Mouse (Mus musculus): ENCODE measurements at regions not wholly inside any gene's neighbourhood (a gene's known extent, or its start where the extent isn't known, plus 50 kb on each side); places are given as distances from the start of the nearest gene placed in this dataset.
"Not testable (repeated sequence)": the region's sequence is repeated elsewhere in the genome, so short reads cannot be mapped to it uniquely, and the experiment has no call there.

DNA sequence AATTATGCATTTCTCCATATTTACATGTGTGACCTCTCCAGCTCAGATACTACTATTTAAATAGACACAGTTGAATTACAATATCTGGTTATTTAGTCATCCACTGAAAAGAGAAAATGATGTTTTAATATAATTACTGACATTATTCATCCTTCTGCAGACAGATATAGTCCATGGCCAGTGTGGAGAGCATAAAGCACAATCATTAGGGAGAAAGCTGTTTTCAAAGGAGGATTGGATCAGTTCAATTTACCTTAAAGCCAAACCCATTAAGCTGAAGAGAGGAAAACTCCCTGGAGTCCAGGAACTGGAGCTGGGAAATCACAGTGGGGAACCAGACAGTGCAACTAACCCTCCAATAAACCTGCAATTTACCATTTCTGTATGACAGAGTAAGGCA lies 339.8 kb upstream of the Rgs17 start:
- intact Hi-C loops (cut with DNase I) = no loop called here
- no peak for DNase-seq

DNA sequence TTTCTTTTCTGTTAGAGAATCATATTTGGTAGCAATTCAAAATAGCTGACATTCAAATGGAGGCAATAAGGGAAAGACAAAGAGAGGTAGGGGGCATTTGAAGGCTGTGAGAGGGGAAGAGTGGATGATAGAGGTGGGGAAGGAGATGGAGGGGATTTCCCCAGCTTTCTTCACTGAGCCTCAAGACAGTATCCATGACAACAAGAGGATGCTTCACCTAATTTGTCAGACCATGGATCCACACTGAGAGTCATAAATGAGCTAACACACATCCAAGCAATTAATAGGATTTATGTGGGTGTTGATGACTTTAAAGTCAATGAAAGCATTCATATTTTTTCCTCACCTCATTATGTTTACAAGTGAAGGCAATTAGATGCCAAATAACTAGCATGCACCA lies 343.5 kb upstream of the Rgs17 start:
- intact Hi-C loops (cut with DNase I) = no loop called here

DNA sequence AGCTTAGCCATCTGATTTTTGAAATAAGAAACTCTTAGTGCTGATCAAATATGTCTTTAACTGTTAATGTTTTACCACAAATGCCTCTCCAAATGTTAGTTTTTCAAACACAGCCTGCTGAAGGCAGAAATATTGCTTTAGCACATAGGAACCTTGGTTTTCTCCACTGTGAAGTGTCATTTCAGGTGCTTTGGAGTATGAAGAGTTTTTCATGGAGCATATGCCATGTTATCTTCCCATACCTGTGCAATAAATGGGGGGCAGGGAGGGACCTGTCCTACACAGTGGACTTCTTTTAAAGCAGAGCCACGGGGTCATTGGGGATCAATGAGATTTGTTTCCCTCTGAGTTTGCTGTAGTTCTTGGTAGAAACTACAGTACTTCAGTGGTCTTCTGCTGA lies 369.2 kb upstream of the Rgs17 start:
- intact Hi-C loops (cut with DNase I) = no loop called here
- no peak for DNase-seq

More for the DNA sequence above, 343.5 kb upstream of the Rgs17 start:
- DNase-seq = no peak

GRCm38 (mm10) chr10:6296621-6297020 lies 374.4 kb upstream of the Rgs17 start:
- DNase-seq = no peak
- intact Hi-C loops (cut with DNase I) = no loop called here

DNA sequence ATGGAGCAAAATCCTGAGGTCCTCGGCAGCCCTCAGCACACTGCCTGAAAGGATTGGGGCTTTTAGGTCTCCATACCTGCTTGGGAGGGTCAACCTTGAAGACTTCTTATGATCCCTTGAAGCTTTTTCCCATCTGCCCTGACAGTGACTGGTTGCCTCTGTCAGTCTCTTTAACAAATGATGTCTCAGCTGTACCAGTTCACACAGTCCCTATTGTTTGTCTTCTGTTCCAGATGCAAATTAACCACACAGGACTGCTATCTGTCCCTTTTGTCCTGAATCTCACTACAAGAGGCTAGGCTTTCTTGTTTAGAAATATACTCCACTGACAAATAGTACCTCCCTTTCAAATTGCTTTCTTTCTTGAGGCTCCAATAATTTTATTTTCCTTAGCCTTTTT lies 375.6 kb upstream of the Rgs17 start:
- intact Hi-C loops (cut with DNase I) = no loop called here
- DNase-seq = no peak

- intact Hi-C loops (cut with DNase I) = no loop called here
- no peak for DNase-seq
Observed at GRCm38 (mm10) chr10:6298682-6299081, 376.5 kb upstream of the Rgs17 start.

- intact Hi-C loops (cut with DNase I) = no loop called here
Observed at GRCm38 (mm10) chr10:6301514-6301913, 379.3 kb upstream of the Rgs17 start.

DNA sequence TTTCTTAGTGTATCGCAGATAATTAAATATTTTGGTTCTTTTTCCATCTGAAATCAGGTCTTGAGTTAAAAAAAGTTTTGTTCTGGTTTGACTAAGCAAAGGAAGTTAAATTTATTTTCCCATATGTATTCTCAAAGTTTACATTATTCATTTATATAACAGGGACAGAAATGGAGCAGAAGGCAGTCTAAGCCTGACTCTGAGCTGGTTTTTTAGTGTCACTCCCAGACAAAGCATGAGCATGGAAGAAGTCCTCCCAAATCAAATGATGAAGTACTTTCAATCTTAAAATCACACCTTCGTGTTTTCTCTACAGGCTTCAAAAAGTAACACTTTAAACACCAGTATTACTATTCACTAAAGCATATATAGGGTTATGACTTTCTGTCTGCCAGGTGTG lies 387.2 kb upstream of the Rgs17 start:
- intact Hi-C loops (cut with DNase I) = no loop called here
- no peak for DNase-seq

More at GRCm38 (mm10) chr10:6301514-6301913, 379.3 kb upstream of the Rgs17 start:
- DNase-seq = peak in 1 of 2 experiments; percentile 9

DNA sequence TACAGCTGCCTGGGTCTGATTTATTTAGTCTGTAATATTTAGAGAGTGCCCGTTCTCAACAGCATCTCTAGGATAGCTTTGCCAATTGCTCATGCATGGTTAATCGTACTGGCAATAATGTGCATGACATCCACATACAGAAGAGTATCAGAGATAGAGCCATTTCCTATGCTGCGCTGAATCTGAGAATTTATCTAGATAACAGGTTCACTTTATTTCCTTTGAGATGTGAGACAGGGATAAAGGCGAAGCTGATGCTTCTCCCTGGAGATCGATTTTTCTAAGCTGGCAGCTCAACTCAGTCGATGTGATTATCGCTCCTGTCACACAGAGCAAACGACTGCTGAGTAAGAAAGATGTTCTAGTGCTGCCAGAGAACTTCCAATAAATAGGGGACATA lies 416.7 kb upstream of the Oprm1 start:
- DNase-seq = no peak
- intact Hi-C loops (cut with DNase I) = no loop called here

- DNase-seq; intact Hi-C loops (cut with DNase I): not testable (repeated sequence)
Observed at GRCm38 (mm10) chr10:6349216-6349615, 409.1 kb upstream of the Oprm1 start.

GRCm38 (mm10) chr10:6366182-6366581 lies 392.1 kb upstream of the Oprm1 start:
- peak; percentile 4 to 19 for DNase-seq
- intact Hi-C loops (cut with DNase I) = no loop called here

GRCm38 (mm10) chr10:6371666-6372065 lies 386.6 kb upstream of the Oprm1 start:
- DNase-seq = peak; percentile 22 to 46
- intact Hi-C loops (cut with DNase I) = no loop called here

GRCm38 (mm10) chr10:6417336-6418105 lies 340.8 kb upstream of the Oprm1 start:
- intact Hi-C loops (cut with DNase I) = loop anchor here (5.0 kb wide), 1 partner anchor 65 kb away; no protein-coding TSS in a partner anchor
- DNase-seq = peak; percentile 41 to 57

DNA sequence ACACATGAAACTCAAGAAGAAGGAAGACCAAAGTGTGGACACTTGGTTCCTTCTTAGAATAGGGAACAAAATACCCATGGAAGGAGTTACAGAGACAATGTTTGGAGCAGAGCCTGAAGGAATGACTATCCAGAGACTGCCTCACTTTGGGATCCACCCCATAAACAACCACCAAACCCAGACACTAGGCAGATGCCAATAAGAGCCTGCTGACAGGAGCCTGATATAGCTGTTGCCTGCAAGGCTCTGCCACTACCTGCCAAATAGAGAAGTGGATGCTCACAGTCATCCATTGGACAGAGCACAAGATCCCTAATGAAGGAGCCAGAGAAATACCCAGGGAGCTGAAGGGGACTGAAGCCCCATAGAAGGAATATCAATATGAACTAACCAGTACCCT lies 340.1 kb upstream of the Oprm1 start:
- DNase-seq = peak; percentile 55 to 70
- intact Hi-C loops (cut with DNase I) = loop anchor here (5.0 kb wide), 1 partner anchor 64 kb away; no protein-coding TSS in a partner anchor

GRCm38 (mm10) chr10:6465824-6466223 lies 292.5 kb upstream of the Oprm1 start:
- intact Hi-C loops (cut with DNase I) = no loop called here

DNA sequence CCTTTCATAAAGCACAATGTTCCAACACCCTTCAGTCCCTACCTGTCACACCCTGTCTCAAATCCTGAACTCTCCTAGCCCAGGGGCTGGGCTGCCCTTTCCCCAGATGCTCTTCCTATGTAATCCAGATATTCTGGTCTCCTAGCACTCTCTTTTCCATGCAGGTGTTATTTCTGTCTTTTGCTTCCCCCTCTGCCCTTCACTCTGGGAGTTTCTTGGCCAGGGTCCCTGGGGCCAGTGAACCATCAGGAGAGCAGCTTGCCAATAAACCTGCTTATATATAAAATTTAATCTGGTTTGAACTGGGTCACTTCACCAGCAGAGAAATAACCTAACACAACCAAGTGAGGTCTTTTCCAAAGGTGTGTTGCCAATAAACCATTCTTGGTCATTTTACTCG lies 278.0 kb upstream of the Oprm1 start:
- DNase-seq = peak; percentile 6 to 33
- intact Hi-C loops (cut with DNase I) = loop anchor here (5.0 kb wide), 1 partner anchor 63 kb away; no protein-coding TSS in a partner anchor

More at GRCm38 (mm10) chr10:6465824-6466223, 292.5 kb upstream of the Oprm1 start:
- DNase-seq = no peak

DNA sequence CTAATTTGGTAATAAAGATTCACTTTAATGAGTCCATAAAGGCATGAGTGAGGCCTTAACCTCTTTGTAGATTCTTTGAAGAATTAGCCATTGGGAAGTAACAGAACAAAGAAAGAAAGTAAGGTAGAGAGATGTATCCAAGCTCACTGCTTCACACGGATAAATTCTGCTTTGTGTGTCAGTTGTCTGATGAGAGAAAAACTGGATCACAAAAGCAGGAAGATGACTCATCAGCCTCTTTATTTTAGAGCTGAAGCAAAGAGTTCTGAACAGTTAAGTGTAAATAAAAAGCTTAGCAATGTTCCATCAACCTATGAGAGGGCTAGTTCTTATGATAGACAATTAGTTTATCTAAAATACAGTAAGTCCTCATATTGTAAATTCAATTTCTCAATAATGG lies 269.7 kb upstream of the Oprm1 start:
- DNase-seq = no peak
- intact Hi-C loops (cut with DNase I) = no loop called here

DNA sequence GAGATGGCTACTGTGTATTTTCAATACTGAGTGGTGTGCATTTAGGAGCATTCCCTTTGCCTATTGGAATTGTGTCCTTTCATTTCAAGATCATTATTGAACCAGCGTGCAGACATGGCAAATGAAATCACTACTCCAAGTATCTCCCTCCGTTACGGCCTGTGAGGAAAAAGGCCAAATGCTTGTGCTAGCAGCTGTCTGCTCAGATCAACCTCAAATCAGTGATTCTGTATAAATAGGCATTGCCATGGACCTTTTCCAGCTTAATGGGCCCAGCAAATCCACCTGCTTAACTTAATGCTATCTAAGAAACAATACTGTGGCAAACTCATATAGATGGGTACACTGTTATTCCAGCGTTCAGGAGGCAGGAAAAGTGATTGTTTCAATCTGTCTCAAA lies 265.6 kb upstream of the Oprm1 start:
- no peak for DNase-seq
- intact Hi-C loops (cut with DNase I) = no loop called here

DNA sequence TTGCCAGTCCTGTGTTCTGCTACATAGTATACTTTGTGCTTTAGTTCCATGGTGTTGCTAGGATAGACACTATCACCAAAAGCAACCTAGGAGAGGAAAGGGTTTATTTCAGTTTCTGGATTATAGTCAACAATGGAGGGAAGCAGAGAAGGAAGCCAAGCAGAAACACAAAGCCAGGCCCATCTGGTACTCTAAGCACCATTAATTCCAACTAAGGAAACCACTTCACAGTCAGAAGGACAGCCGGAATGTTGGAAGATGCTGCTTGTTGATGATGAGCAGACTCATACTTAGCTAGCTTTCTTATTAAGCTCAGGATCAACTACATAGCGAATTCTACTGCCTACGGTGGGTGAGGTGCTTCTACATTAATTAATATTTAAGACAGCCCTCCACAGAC lies 263.2 kb upstream of the Oprm1 start:
- intact Hi-C loops (cut with DNase I) = no loop called here
- DNase-seq = no peak

- intact Hi-C loops (cut with DNase I) = no loop called here
- no peak for DNase-seq
Observed at GRCm38 (mm10) chr10:6514269-6514668, 244.0 kb upstream of the Oprm1 start.

DNA sequence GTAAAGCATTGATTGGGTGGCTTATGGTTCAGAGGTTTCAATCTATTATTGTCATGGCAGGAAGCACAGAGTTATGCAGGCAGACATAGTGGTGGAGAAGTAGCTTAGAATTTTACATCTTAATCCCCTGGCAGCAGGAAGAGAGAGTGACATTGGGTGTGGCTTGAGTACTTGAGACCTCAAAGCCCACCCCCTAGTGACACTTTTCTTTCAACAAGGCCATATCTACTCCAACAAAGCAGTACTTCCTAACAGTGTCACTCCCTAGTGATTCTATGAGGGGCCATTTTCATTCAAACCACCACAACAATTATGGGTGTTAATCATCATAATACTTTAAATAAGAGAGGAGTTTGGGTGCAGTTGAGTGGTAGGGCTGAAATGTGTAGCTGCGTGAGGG lies 195.8 kb upstream of the Oprm1 start:
- intact Hi-C loops (cut with DNase I) = loop anchor here (1.0 kb wide), 1 partner anchor 15 kb away; no protein-coding TSS in a partner anchor
- no peak for DNase-seq

DNA sequence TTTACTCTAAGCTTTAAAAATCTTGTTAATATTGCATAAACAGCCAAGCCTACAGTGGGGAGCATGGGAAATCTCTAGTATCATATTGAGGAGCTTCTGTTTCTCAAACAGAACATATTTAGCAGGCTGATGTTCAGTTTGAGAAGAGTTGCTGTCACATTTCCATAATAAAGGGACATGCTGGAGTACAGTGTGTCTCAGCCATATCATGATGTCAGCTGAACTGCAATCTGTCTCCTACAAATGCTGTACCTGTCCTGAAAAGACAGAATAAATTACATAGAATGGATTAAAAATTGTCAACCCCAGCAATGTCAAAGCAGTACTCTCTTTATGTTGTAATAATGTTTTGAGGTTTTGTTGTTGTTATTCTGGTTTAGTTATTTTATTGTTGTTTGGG lies 179.7 kb upstream of the Oprm1 start:
- intact Hi-C loops (cut with DNase I) = no loop called here
- DNase-seq = no peak

GRCm38 (mm10) chr10:6585821-6586220 lies 172.5 kb upstream of the Oprm1 start:
- DNase-seq; intact Hi-C loops (cut with DNase I): not testable (repeated sequence)
